Mouse (Mus musculus): ENCODE data around the gene Foxj2.

The Foxj2 gene

DNA sequence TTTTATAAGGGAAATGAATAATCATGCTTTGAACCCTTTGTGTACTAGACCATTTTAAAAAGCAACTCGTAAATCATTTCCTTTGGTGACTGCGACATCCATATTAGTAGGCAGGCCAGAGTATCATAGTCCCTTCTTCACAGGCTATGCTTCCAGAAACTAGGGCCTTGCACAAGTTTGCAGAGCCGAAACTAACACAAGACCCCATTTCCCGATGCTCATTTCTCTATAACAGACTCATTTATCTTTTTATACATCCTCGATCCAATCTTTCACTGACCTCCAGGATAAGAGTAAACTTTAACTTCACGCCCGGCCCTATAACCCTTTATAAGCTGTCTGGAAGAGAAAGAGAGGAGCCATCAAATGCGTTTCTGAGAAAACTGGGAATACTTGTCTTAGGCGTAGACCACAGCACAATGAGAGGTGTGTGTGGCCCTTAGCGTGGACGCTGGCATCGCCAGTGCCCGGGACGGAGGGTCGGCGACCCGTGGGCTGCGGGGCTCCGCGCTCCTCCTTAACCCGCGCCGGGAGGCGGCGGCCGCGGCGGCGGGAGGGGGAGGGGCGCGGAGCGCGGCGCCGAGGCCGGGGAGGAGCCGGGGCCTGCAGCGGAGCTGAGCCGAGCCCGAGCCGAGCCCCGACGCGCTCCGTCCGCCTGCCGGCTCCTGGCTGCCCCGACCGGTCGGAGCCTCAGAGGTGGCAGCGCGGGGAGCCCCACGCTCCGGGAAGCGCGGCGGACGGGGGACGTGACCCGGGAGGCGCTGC lies at the start of gene Foxj2:
TSS of gene Foxj2 (plus strand) at position 609 of the 765 bp plus-strand sequence.
- DNase-seq (ENCODE audit: low spot score in 2 of 2): peak; percentile 70 to 88

DNA sequence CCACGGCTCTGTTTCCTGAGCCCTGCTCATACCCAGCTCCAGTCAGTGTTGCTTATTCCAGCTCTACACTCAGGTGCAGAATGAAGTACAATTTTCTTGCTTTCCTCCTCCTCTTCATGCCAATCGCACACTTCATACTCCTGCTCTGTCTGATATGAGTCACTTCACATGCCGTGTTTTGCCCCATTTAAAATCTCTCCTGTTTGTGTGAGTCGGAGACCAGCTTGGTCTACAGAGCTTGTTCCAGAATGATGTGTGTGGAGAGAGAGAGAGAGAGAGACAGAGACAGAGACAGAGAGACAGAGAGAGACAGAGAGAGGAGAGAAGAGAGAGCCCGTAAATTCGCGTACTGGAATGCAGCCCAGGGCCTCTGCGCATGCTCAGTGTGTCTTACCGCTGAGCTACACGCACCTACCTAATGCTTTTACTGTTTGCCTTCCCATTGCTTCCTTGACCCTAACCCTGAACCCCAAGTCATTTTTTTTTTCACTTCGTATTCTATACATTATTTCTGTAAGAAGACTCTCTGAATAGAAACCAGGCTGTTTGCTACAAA lies 48.9 kb upstream of the Foxj2 start:
- DNase-seq (ENCODE audit: low spot score in 2 of 2): no peak

- DNase-seq (ENCODE audit: low spot score in 2 of 2): no peak
Observed at GRCm38 (mm10) chr6:122772701-122773100, 47.0 kb upstream of the Foxj2 start.

- no peak for DNase-seq (ENCODE audit: low spot score in 2 of 2)
Observed at GRCm38 (mm10) chr6:122774345-122774744, 45.4 kb upstream of the Foxj2 start.

DNA sequence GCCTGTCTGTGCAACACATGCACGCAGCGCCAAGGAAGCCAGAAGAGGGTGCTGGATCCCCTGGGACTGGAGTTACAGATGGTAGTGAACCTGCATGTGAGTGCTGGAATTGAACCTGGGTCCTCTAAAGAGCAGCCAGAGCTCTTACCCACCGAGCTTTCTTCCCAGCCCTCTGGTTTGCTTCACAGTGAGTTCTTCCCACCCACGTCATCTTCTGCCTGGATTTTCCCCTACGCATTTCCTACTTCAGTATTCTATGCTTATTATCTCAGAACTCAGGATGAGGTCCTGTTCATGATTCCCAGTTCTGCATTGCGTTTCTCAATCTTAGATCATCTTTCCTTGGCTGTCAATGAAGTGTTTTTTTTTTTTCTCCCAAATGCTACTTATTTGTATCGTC lies 43.7 kb upstream of the Foxj2 start:
- DNase-seq (ENCODE audit: low spot score in 2 of 2): no peak

GRCm38 (mm10) chr6:122779916-122780315 lies 39.8 kb upstream of the Foxj2 start:
- no peak for DNase-seq (ENCODE audit: low spot score in 2 of 2)

- DNase-seq (ENCODE audit: low spot score in 2 of 2): no peak
Observed at GRCm38 (mm10) chr6:122781167-122781566, 38.5 kb upstream of the Foxj2 start.

DNA sequence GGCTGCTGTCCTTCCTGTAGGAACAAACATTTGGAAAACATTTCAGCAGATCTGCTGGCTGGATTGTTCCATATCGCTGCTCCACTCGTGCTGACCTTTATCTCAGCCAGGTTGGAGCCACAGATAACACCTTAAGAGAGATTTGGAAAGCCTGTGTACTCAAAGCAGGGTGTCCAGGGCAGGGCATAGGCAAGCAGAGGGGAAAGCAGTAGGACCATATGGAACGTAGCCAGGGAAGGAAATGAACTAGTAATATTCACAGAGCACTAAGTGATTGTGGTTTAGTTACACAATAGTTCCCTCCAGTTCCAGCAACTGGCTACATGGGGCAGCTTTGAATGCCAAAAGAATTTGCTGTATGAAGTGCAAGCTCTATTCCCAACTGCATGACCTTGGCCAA lies 37.5 kb upstream of the Foxj2 start:
- DNase-seq (ENCODE audit: low spot score in 2 of 2): no peak

GRCm38 (mm10) chr6:122784866-122785265 lies 34.8 kb upstream of the Foxj2 start:
- no peak for DNase-seq (ENCODE audit: low spot score in 2 of 2)

- DNase-seq (ENCODE audit: low spot score in 2 of 2): peak; percentile 49 to 70
Observed at GRCm38 (mm10) chr6:122786275-122786674, 33.4 kb upstream of the Foxj2 start.

- DNase-seq (ENCODE audit: low spot score in 2 of 2): no peak
Observed at GRCm38 (mm10) chr6:122795254-122795935, 24.3 kb upstream of the Foxj2 start.

GRCm38 (mm10) chr6:122800640-122801300 lies 18.9 kb upstream of the Foxj2 start:
- DNase-seq (ENCODE audit: low spot score in 2 of 2): no peak

- DNase-seq (ENCODE audit: low spot score in 2 of 2): peak in 1 of 2 experiments; percentile 67
Observed at GRCm38 (mm10) chr6:122801301-122801800, 18.4 kb upstream of the Foxj2 start, which contains the start of gene Slc2a3. Gene Slc2a3 (minus strand): TSS chr6:122801640.

DNA sequence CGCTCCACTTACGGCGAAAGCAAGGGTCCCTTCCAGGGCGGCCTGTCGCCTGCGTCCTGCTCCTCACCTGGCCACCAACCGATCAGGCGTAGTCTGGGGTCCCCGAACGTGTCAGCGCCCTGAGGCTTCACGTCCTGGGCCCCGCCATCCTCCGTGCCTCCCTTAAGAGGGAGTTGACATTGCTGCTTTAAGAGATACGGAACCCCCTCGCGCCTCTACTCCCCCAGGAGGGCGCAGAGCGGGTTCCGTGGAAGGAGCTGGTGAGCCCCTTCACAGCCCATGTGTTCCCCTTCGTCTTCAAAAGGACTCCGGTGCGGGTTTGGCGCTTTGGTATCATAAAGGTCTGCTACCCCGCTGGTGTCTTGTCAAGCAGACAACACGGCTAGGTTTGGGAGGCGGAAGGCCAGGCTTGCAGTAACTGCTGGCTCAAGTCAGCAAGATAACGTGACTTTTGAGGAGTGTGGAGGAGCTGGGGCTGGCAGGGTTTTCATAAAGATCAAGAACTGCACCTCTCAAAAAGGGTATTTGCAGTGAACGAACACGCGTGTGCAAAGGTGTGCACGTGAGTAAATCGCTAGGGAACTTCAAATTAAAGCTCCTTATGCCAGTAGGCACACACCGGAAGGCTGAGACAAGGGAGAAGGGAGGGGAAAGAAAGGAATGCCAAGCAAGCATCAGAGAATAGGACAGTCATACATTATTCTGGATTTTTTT lies 17.8 kb upstream of the Foxj2 start:
- DNase-seq (ENCODE audit: low spot score in 2 of 2): peak; percentile 50 to 86

- DNase-seq (ENCODE audit: low spot score in 2 of 2): peak; percentile 87 to 94
Observed at GRCm38 (mm10) chr6:122804418-122804817, 15.3 kb upstream of the Foxj2 start.

DNA sequence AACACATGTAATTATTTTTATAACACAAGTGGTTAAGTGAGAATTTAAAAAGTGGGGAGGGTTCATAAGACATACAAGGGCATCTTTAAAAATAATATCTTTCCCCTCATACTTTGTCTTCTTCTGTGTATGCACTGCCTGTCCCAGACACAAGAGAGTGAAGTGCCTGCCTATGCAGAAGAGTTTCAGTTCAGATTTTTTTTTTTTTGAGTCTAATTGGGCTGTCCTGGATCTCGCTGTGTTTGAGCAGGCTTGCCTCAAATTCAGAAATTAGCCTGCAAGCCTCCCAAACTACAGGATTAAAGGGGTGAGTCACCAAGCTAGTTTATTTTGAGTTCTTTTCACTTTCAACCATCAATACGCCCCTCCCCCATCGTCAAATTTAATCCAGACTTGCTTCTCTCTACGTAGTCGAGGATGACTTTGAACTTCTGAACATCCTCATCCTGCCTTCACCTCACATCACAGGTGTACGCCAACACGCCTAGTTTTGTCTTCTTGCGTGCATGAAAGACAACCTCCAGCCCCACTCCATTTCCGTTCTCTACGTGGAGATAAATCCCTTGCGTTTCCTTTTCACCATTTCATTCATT lies 9.6 kb upstream of the Foxj2 start:
- peak; percentile 30 to 70 for DNase-seq (ENCODE audit: low spot score in 2 of 2)

GRCm38 (mm10) chr6:122810615-122811279 lies 9.0 kb upstream of the Foxj2 start:
- DNase-seq (ENCODE audit: low spot score in 2 of 2): peak; percentile 94 to 95

- peak; percentile 94 to 97 for DNase-seq (ENCODE audit: low spot score in 2 of 2)
Observed at GRCm38 (mm10) chr6:122811280-122811652, 8.4 kb upstream of the Foxj2 start.

DNA sequence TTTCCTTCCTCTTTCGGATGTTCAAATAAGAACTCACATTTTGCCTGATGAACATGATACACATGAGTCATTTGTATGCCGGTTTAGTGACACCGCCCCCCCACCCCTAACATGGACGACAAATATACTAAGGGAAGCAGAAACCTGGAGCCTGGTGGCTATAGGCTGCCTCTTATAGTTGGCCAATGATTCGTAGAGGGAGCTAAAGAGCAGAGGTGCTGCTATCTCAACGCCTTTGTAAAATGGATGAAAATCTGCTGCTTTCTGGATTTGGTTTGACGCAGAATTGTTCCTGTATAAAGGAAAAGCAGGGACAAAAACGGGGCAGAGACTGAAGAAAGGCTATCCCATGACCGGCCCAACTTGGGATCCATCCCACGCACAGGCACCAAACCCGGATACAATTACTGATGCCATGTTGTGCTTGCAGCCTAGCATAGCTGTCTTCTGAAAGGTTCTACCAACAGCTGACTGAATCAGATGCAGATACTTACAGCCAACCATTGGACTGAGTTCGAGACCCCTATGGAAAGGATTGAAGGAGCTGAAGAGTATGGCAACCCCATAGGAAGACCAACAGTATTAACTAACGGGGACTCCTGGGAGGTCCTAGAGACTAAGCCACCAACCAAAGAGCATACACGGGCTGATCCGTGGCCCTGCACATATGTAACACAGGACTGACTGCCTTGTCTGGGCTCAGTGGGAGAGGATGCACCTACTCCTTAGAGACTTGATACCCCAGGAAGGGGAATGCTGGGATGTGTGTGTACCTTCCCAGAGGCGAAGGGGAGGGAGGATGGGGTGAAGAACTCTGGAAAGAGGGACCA lies 7.7 kb upstream of the Foxj2 start:
- peak in 1 of 2 experiments; percentile 61 for DNase-seq (ENCODE audit: low spot score in 2 of 2)

GRCm38 (mm10) chr6:122812716-122813115 lies 7.0 kb upstream of the Foxj2 start:
- no peak for DNase-seq (ENCODE audit: low spot score in 2 of 2)
